Mouse (Mus musculus): Measurements from ENCODE around the gene Cwh43.
"Not testable (repeated sequence)": the region's sequence is repeated elsewhere in the genome, so short reads cannot be mapped to it uniquely, and the experiment has no call there.

Cwh43 gene

DNA sequence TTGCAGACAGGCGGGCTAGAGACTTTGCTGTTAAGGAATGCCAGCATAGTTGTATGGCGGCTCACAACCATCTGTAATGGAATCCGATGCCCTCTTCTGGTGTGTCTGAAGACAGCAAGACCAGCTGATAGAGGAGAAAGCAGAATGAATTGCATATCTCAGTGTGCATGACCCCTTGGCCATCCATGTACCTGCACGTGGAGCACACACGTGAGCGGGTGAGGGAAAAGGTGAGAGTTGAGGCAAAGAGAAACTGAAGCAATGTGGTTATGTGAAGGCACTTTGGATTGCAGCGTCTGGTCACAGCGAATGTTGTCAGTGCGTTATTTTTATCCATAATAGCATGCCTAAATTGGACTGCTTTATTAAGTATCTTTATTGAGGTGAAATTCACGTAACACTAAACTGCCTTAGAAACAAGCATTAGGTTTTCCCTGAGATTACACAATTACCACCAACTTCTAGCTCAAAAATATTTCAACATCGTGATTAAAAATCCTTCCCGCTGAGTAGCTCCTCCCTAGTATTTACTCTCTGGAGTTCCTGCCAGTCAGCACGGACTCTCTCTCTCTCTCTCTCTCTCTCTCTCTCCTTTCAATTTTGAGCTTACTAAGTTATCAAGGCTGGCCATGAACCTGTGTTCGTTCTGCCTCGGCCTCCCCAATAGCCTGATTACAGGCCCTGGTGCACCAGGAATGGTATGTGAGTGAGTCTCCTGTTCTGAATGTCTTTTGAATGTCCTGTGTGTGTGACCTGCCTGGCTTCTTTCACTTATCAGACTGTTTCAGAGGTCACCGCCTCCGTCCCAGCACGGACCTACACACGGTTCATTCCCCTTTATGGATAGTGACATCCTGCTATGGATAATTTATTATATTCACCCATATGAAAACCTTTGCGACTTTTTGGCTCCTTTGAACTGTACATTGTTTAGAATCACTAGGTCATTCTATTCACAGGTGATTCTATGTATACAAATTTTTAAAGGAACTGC, 68.8 kb downstream of the Cwh43 start:
- no peak for DNase-seq (ENCODE audit: low spot score in 2 of 2)

DNA sequence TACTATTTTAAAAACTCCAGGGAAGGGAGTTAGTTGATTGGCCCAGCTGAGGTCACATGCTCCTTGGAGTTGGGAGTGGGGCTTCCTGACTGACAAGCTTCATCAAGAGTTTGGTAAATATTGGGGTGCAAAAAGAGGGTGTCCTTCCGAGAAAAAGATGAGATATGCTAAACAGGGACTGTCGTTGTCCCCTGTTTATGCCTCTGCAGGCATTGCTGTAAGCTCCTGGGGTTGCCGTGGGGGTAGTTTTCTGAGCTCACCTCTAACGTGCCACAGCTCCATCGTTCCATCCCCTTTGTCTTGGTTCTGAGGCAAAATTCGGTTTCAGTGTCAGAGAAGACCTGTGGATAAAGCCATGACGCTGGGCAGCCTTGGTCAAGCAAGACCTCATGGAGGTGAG, 74.8 kb downstream of the Cwh43 start, which contains the start of gene Dcun1d4:
Dcun1d4 (plus strand) TSS at position 301 of the 400 bp plus-strand sequence.
- DNase-seq (ENCODE audit: low spot score in 2 of 2), result no peak

DNA sequence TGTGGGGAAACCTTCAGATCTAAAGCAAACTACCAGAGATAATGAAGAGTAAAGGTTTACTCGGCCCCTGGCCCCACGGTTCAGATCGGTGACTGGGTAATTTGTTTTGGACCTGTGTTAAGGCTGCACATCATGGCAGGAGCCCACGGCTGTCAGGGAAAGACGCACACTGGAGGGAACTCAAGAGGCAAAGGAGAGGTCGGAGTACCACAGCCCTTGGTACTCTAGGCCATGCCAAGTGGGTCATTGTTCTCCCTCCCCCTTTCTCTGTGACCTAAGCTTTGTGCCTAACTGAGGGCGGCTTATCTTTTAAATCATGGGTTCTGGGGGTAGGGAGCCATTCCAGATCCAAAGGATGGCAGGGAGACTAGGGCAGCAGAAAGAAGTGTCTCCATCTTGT, 75.5 kb downstream of the Cwh43 start:
- no peak for DNase-seq (ENCODE audit: low spot score in 2 of 2)

DNA sequence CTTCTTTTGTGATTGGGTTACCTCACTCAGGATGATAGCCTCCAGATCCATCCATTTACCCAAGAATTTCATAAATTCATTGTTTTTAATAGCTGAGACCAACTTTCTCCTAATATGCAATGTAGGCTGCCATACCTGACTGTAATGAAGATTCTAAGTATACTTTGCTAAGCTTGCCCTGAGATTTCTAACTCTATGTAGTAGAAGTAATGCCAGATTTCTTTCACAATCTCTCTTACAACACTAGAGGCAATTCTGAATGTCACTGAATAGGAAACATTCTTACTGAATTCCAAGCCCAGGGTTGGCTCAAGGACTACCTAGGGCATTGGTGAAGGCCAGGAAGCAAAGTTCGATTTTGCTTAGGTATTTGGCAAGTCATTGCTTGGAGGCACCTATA, 76.5 kb downstream of the Cwh43 start:
- not testable (repeated sequence) for DNase-seq (ENCODE audit: low spot score in 2 of 2)

DNA sequence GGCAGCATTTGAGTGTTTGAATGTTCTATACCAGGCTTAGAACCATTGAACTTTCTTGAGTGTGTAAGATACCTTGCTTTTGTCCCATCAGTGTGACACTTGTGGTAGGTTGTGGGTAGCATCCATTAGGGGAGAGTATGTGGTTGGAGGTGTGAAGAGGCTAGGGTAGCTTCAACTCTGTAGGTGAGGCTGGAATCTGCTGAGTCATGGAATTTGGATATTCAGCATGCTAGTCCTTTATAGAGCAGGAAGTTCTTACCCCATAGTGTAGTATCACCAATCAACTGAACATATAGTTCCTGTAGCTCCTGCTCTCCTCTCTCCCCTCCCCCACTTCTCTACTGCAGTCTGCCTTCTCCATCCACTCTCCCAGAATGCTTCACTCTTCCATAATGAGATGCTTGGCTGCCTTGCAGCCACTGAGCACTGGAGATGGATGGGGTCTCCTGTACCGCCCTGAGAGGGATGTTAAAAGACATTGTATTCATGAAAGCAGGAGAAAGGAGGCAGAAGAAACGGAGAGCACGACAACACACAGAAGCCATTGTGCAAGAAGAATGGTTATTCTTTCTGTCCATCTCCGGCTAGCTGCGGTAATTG, 78.2 kb downstream of the Cwh43 start:
- no peak for DNase-seq (ENCODE audit: low spot score in 2 of 2)

DNA sequence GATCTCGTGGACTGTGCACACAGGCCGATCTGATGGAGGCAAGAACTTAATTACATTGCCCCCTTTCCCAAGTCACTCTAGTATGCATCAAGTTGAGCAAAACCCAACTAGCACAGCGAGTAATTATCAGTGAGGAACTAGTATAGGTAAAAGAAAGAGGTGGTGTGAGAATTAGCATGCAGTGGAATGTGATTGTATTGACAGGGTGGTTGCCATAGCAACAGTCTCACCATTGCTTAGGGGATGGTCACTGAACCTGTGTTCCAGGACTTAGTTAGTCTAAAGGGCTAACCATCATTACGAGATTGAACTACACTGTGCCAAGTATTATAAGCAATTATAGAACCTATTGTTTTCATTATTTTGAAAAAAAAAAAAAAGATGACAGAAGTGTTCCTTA, 80.6 kb downstream of the Cwh43 start:
- no peak for DNase-seq (ENCODE audit: low spot score in 2 of 2)

DNA sequence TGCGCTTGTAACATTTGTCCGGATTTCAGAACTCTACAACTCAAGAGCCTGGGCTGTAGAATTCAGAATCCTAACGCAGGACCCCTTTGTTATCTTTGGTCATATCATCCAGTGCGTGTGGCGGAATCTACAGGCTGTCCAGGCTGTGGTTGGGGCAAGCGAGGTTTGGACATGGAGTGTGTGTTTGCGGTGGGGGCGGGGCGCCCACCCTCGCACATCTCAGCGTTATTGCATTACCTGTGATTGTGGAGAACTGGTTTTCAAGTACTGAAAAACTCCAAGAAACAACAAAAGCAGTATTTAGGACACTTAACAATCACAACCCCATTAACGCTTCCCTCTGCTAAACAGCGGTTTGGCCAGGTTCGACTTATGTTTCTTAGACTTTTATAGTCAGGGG, 84.0 kb downstream of the Cwh43 start:
- DNase-seq (ENCODE audit: low spot score in 2 of 2), result no peak

DNA sequence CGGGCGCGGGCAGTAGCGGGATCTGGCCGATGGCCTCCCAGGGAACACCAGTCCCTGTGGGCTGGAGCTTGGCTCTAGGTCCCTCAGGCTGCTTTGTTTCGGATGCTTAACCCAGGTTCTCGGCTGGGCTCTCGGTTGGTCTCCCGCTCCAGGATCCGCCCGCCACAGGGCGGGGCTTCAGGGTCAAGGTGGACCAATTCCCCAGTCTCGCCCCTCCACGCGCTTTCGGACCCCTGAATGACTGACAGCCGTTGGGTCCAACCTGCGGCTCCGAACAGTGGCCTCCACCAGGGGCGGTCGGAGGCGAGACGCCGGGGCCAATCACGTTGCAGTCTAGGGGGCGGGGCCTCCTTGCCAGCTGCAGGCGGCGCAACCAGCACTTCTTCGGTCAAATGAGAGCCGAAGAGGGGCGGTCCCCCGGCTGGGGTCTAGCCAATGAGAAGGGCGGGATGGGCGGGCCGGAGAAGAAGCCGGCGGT, 84.8 kb downstream of the Cwh43 start:
- DNase-seq (ENCODE audit: low spot score in 2 of 2), result peak; percentile 99 to 100

DNA sequence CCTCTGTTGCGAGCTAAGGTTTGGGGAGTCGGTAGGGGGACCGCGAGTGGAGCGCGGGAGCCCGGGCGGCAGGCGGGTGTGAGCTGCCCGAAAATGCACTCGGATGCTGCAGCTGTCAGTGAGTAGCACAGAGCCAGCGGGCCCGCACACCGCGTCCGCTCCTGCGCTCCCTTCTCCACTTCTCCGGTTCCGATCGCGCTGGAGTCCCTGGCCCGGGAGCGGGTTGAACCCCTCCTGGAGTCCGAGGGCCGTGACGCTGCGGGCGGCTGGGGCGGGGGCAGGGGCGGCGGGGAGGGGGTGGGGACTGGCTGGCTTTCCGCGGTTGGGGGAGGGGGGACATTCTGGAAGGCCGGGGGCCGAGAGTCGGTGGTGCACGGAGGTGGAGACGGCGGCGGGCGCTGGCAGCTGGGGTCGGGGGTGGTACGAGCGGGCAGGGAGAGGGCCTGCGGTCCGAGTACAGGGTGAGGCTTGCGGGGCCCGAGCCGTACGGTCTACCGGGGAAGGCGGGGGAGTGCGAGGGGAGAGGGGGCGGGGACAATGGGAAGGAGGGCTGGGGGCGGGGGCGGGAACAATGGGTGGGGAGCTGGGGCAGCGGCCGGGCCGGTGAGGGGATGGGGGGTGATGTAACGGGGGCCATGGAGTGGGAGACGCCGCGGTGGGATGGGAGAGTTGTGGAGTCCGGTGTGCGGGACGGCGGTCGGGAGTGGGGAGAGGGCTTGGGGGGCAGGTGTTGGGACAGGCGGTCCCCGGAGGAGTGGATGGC, 85.4 kb downstream of the Cwh43 start:
- DNase-seq (ENCODE audit: low spot score in 2 of 2), result peak in 1 of 2 experiments; percentile 16

DNA sequence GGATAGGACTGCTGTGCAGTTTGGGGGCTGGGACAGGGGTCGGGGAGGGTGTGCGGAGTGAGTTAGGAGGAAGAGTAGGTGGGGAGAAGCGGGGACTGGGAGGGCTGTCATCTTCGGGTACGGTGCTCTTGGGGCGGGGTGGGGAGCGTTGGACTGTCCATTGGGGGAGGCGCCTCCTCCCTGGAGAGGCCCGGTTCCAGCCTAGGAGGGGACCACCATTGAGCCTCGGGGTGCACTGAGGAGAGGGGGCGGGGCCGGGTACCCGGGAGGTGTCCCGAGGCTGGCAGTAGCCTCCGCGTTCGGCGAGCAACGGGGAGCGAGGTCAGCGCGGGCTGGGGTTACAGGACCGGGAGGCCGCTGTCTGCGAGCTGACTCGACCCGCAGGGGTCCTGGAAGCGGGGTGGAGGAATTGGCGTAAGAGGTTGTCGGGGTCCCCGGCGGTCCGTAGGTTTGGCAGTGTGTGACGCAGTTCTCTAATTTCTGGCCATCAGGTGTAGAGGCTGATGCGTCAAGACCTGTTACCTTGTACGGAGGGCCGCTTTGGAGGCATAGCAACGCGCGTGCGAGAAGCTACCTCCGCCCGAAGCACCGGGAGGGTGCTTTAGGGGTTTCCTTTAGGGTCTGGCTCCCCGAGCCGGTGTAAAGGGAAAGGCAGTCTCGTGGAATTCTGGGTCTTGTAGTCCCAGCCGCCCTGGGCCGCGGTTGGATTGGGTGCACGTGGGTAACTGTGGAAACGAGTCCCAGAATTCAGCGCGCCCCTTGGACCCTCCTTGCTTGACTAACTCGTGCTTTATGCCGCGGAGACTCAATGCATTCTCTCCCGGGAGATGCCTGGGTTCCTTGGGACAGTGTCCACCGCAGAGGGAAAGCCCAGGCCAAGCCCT, 86.2 kb downstream of the Cwh43 start:
- DNase-seq (ENCODE audit: low spot score in 2 of 2), result peak; percentile 90 to 91

DNA sequence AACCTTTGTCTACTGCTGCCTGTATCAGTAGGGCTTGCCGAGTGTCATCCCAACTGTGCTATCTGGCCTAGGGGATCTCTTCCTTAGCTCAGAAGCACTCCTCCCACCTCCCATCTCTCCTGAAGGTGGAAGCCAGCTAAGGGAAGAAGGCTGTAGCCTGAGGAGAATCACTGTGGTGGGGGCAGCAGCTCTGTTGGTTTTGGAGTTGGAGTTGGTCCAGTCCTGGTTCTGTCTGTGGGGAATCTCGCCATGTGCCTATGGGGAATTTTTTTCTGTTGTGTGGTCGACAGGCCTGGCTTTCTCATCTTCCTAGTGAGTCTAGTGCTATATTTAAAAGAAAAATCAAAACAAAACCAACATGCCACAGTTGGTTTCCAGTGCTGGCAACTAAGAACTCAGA, 91.5 kb downstream of the Cwh43 start:
- no peak for DNase-seq (ENCODE audit: low spot score in 2 of 2)

DNA sequence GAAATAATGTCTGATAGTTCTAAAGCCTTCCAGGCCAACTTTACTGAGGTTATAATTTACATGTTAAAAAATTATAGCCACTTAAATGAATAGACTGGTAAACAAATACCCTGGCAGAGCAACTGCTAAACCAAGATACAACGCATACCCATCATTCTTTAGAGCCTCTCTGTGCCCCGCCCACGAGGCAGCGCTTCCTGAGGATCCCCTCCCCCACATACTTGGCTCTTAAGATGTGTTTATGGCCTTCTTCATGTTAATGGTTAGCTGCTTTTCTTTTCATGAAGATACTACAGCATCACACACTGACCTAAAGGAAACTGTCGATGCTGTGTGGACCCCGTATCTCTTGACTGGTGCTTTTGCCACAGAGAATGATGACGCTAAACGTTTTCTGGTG, 92.7 kb downstream of the Cwh43 start:
- DNase-seq (ENCODE audit: low spot score in 2 of 2), result no peak

DNA sequence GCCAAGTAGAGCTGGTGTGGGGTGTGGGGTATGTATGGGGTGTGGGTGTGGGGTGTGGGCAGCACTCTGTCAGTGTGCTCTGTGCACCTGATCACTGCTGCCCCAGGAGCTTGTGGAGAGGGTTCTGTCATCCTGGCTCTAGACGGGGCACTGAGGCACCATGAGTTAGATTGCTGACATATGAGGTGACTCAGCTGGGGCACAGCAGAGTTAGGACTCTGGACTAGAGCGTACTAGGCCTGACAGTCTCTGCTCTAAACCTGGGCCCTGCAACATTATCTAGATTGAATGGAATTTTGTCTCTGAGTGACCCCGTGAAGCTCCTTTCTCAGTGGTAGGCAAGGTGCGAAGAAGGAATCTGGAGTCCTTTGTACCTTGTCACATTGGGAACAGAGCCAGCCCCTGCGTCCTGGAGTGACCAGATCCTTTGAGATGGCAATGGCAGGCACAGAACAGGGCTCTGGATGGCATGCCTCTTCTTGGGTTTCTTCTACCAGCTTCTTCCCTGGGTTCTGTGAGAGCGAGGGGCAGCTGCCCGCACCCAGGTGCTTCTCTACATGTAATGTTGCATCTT, 95.1 kb downstream of the Cwh43 start:
- DNase-seq (ENCODE audit: low spot score in 2 of 2), result no peak

DNA sequence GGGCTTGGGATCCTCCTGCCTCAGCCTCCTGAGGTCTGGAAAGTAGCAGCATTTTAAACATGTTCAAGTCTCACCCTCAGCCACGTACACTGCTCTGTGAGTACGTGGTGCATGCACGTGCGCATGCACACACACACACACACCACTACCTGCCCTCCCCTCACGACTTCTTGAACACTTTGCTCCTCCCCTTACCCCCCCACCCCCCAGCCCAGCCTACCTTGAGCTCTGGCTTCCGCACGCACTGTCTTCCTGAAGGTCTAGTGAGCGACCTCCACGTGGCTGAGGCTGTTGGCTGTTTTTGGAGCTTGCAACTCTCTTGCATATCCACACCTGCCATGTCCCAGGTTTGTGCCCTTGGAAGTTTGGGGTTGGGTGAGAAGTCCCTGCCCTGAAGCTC, 96.5 kb downstream of the Cwh43 start:
- DNase-seq (ENCODE audit: low spot score in 2 of 2), result no peak
